Mouse (Mus musculus): ENCODE results near the gene Gm7579. TPM values are rescaled to one million over a fixed set of nuclear protein-coding genes. Genes with fewer than 3 reads are reported as not detected.

The Gm7579 gene
- total RNA-seq, 2 experiments from 2014 or later, result not detected

Other genes with a start within 250 kb of the Gm7579 start
- 10 to 100 TPM; 33.4 to 33.6 TPM for gene Mob2, start 150.8 kb upstream of the Gm7579 start, total RNA-seq (2021)
- 10 to 100 TPM; 37.7 to 43.0 TPM for gene Dusp8, start 116.0 kb upstream of the Gm7579 start, total RNA-seq (2021)
- gene Gm45618, start 91.1 kb upstream of the Gm7579 start, total RNA-seq (2021), result not detected
- not detected for gene Gm39115, start 75.8 kb upstream of the Gm7579 start, total RNA-seq (2021)
- gene Gm45337, start 67.3 kb upstream of the Gm7579 start, total RNA-seq (2021), result not detected
- gene Gm29735, start 54.7 kb upstream of the Gm7579 start, total RNA-seq (2021), result not detected
- not detected for gene Gm4553, start 46.1 kb upstream of the Gm7579 start, total RNA-seq (2021)
- gene Krtap5-2, start 35.9 kb upstream of the Gm7579 start, total RNA-seq (2021), result not detected
- not detected for gene Gm10153, start 21.5 kb upstream of the Gm7579 start, total RNA-seq (2021)
- gene Krtap5-3, start 10.5 kb upstream of the Gm7579 start, total RNA-seq (2021), result not detected
- gene Krtap5-5, start 18.1 kb downstream of the Gm7579 start, total RNA-seq (2021), result not detected
- gene Gm40460, start 29.2 kb downstream of the Gm7579 start, total RNA-seq (2021), result not detected
- gene Gm2431, start 46.5 kb downstream of the Gm7579 start, total RNA-seq (2021), result not detected
- gene Gm4559, start 62.5 kb downstream of the Gm7579 start, total RNA-seq (2021), result not detected
- gene Krtap5-1, start 85.3 kb downstream of the Gm7579 start, total RNA-seq (2021), result not detected
- gene Krtap5-4, start 91.7 kb downstream of the Gm7579 start, total RNA-seq (2021), result not detected
- gene Ifitm10, start 161.9 kb downstream of the Gm7579 start, total RNA-seq (2021), result 1 to 10 TPM; 2.0 TPM
- 1 to 10 TPM in 1 of 2 experiments, under 1 TPM in 1; 0.43 to 1.7 TPM for gene Gm49369, start 170.8 kb downstream of the Gm7579 start, total RNA-seq (2021)
- gene Ctsd, start 176.2 kb downstream of the Gm7579 start, total RNA-seq (2021), result 100 to 1,000 TPM; 344 to 370 TPM
- gene Syt8, start 223.0 kb downstream of the Gm7579 start, total RNA-seq (2021), result not detected
- gene Tnni2, start 229.9 kb downstream of the Gm7579 start, total RNA-seq (2021), result 10 to 100 TPM in 1 of 2 experiments, 1 to 10 TPM in 1; 6.6 to 16.4 TPM
- 100 to 1,000 TPM in 1 of 2 experiments, 10 to 100 TPM in 1; 93.3 to 108 TPM for gene Lsp1, start 248.9 kb downstream of the Gm7579 start, total RNA-seq (2021)

Measured in heart, postnatal 4 days (tissue).